Mouse (Mus musculus) lung, adult 2 months (tissue): ENCODE measurements around the gene Epyc. TPM values are rescaled to one million over a fixed set of nuclear protein-coding genes. Genes with fewer than 3 reads are reported as not detected.

Experiments used
- DNase-seq: peaks from one replicate; pipeline ENCODE4 v3.0.0; 2022
- H3K4me1 ChIP-seq: fragments of 200-500 bp; 2 replicates; pipeline ENCODE4 v1.6.1; 2011; ENCODE audit warnings: low read length; ENCODE audit not compliant: control insufficient read depth, insufficient read depth
- H3K4me3 ChIP-seq: fragments of 200-500 bp; replicated peaks from 2 replicates; pipeline ENCODE3; 2011; ENCODE audit warnings: low read depth, mild to moderate bottlenecking, control low read depth, low read length; ENCODE audit errors: extremely low read depth
- CTCF ChIP-seq: fragments of 200-500 bp; IDR thresholded peaks from 2 replicates; pipeline ENCODE4 v1.5.1; 2011; ENCODE audit warnings: mild to moderate bottlenecking, low read length, control low read depth; ENCODE audit not compliant: insufficient read depth
- POLR2A ChIP-seq: fragments of 200-500 bp; IDR thresholded peaks from 2 replicates; pipeline ENCODE4 v1.6.1; 2011; ENCODE audit warnings: low read depth, mild to moderate bottlenecking, control low read depth, low read length, borderline replicate concordance; ENCODE audit errors: extremely low read depth
- WGBS: fragments of 180-500 bp; shearing (Covaris S2); methylation state at CpG from one replicate; pipeline ENCODE4 v1.1.7; 2018; 5-methylcytosine and 5-hydroxymethylcytosine counted together
- polyA plus RNA-seq: library from polyadenylated mRNA; depleted of rRNA; stranded (reverse); fragments of >200 nt; gene quantifications from 2 replicates; pipeline ENCODE4 v1.2.3, GENCODE M21; 2012

Gene Epyc
- polyA plus RNA-seq, 1 experiment = 0.11 TPM

- Histone ChIP-seq H3K4me3 (no peak overlapping the region), H3K4me1 (no peaks in the 10 kb centered on the region)
- 94% methylated on average over 37 of the region's 37 CpGs for WGBS
- TF ChIP-seq POLR2A (no peak), CTCF (no peak)
- no peak for DNase-seq
These were observed 49.7 kb downstream of the Epyc start for GRCm38 (mm10) chr10:97693398-97694135.

DNA sequence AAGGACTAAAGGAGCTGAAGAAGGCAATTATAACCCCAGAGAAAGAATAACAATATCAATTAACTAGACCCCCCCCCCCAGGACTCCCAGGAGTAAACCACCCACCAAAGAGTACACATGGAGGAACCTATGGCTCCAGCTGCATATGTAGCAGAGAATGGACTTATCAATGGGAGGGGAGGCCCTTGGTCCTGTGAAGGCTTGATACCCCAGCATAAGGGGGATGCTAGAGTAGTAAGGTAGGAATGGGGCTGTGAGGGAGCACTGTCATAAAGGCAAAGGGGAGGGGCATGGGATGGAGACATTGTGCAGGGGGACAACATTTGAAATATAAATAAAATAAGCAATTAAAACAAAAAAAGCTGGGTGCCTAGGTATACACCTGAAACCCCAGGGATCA, 58.5 kb downstream of the Epyc start:
- no peak for TF ChIP-seq CTCF
- TF ChIP-seq POLR2A = no peak
- Histone ChIP-seq H3K4me1 (no peaks in the 10 kb centered on the region), H3K4me3 (no peak overlapping the region)
- no peak for DNase-seq

- Histone ChIP-seq H3K4me1 (no peaks in the 10 kb centered on the region), H3K4me3 (no peak overlapping the region)
- DNase-seq = no peak
- WGBS = 42% methylated on average over 1 of the region's 1 CpGs
- TF ChIP-seq CTCF (0 out of 2 replicates have a peak, but pooled peaks have one; percentile 2), POLR2A (no peak)
These were observed 60.7 kb downstream of the Epyc start for GRCm38 (mm10) chr10:97704562-97704961.

GRCm38 (mm10) chr10:97712687-97713086, 68.8 kb downstream of the Epyc start:
- WGBS = 2% methylated on average over 5 of the region's 5 CpGs
- no peaks in the 10 kb centered on the region for H3K4me1 ChIP-seq
- TF ChIP-seq CTCF (peak; percentile 60), POLR2A (no peak)
- no peak for DNase-seq
- no peak overlapping the region for H3K4me3 ChIP-seq

GRCm38 (mm10) chr10:97714584-97714983, 70.7 kb downstream of the Epyc start:
- WGBS = 75% methylated on average over 4 of the region's 4 CpGs
- no peaks in the 10 kb centered on the region for H3K4me1 ChIP-seq
- TF ChIP-seq POLR2A (no peak), CTCF (no peak)
- H3K4me3 ChIP-seq = no peak overlapping the region
- DNase-seq = no peak

DNA sequence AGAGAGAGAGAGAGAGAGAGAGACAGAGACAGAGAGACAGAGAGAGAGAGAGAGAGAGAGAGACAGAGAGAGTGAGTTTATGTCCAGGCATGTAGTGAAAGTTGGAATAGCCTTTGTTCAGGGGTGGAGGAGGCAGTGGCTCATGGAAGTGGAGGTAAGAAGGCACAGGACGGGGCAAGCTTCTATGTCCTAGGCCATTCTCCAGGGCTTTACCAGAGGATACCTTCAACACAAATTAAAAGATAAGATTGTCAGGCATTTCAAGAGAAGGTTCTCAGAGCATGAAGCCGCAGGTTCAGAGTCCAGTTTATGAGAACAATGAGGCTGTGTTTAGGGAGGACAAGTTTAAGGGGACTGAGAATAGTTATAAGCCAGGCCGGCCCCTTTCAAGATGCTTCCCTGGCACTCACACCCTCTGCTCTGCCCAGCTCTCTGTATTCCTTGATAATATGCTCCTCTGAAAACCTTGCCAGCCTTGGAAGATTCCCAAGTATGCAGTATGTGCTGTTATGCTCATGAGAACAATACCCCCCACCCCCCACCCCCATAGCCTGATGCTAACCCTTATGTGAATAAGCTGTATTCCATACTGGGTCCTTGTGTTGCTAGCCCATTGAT, 71.5 kb downstream of the Epyc start:
- Histone ChIP-seq H3K4me3 (no peak overlapping the region), H3K4me1 (no peaks in the 10 kb centered on the region)
- no peak for DNase-seq
- WGBS = 68% methylated on average over 3 of the region's 3 CpGs
- TF ChIP-seq POLR2A = no peak
- no peak for TF ChIP-seq CTCF

GRCm38 (mm10) chr10:97717233-97717632, 73.4 kb downstream of the Epyc start:
- WGBS = 86% methylated on average over 1 of the region's 1 CpGs
- no peak for DNase-seq
- Histone ChIP-seq H3K4me3 (no peak overlapping the region), H3K4me1 (no peaks in the 10 kb centered on the region)
- TF ChIP-seq POLR2A = no peak
- TF ChIP-seq CTCF = no peak

GRCm38 (mm10) chr10:97718021-97718420, 74.2 kb downstream of the Epyc start:
- no peak for DNase-seq
- TF ChIP-seq CTCF (no peak), POLR2A (no peak)
- H3K4me1 ChIP-seq = no peaks in the 10 kb centered on the region
- 69% methylated on average over 2 of the region's 2 CpGs for WGBS
- H3K4me3 ChIP-seq = no peak overlapping the region

- no peak for TF ChIP-seq POLR2A
- no peak for TF ChIP-seq CTCF
- WGBS = 85% methylated on average over 1 of the region's 1 CpGs
- no peak overlapping the region for H3K4me3 ChIP-seq
- no peaks in the 10 kb centered on the region for H3K4me1 ChIP-seq
- no peak for DNase-seq
These were observed 76.8 kb downstream of the Epyc start for GRCm38 (mm10) chr10:97720625-97721024.

DNA sequence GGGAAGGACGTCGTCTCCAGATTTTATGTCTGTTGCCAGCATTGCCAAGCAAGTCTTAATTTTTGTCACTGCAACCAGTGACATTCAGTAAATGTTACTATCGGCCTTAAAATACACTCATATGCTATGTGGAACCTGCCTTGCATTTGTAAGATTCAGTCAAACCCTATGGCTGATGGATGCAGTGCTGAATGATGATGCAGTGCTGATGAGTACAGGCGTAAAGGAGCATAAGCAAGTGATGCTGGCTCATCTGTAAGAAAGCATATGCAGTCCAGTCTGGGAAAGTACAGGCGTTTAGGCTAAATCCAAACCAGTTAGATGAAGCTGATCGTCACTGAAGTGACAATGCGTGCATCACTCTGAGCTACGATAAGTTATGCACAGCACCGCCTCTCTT, 78.8 kb downstream of the Epyc start:
- H3K4me3 ChIP-seq = no peak overlapping the region
- no peaks in the 10 kb centered on the region for H3K4me1 ChIP-seq
- no peak for DNase-seq
- TF ChIP-seq CTCF = no peak
- WGBS = 94% methylated on average over 9 of the region's 9 CpGs
